Mouse (Mus musculus): ENCODE measurements around the gene Thg1l. TPM values are rescaled to one million over a fixed set of nuclear protein-coding genes. Genes with fewer than 3 reads are reported as not detected.

Gene Thg1l
- total RNA-seq (2023) = 10 to 100 TPM; 11.7 to 13.8 TPM

GRCm38 (mm10) chr11:45955127-45955627 lies at the start of gene Thg1l:
Thg1l (minus strand) TSS chr11:45955494.

GRCm38 (mm10) chr11:45979946-45980892 lies 24.9 kb upstream of the Thg1l start, which contains the start of gene Sox30:
Sox30 (plus strand) TSS chr11:45980310.

GRCm38 (mm10) chr11:45944643-45945156 lies 10.6 kb downstream of the Thg1l start, which contains the start of gene Lsm11:
Lsm11 (minus strand) TSS chr11:45944935.

Other genes starting within 250 kb of the Thg1l start
- gene Clint1, start 103.4 kb downstream of the Thg1l start, total RNA-seq (2023) = 10 to 100 TPM; 78.0 to 78.4 TPM
- gene Lsm11, start 10.6 kb downstream of the Thg1l start, total RNA-seq (2023) = 1 to 10 TPM; 6.5 to 6.8 TPM
- not detected for gene Sox30, start 24.8 kb upstream of the Thg1l start, total RNA-seq (2023)
- 1 to 10 TPM; 4.0 to 5.7 TPM for gene Gm12166, start 96.8 kb upstream of the Thg1l start, total RNA-seq (2023)
- gene Adam19, start 100.5 kb upstream of the Thg1l start, total RNA-seq (2023) = 10 to 100 TPM; 73.6 to 77.3 TPM
- gene Nipal4, start 211.0 kb upstream of the Thg1l start, total RNA-seq (2023) = 1 to 10 TPM; 1.6 to 1.8 TPM

Data from B cell, adult 67 days (primary cell).